Mouse (Mus musculus) kidney, adult 2 months (tissue): ENCODE measurements around the gene Wfdc13.

ENCODE experiments used
- CTCF ChIP-seq: fragments of 200-500 bp; conservative IDR thresholded peaks from 2 replicates; pipeline ENCODE4 v1.5.1; 2011; ENCODE audit warnings: low read depth, mild to moderate bottlenecking, control low read depth, low read length, moderate library complexity, mixed read lengths; ENCODE audit not compliant: insufficient read depth, insufficient read length
- POLR2A ChIP-seq: fragments of 200-500 bp; IDR thresholded peaks from one replicate; pipeline ENCODE4 v1.6.1; 2011; ENCODE audit warnings: low read depth, low read length, control low read depth

GRCm38 (mm10) chr2:164670938-164671337, 14.0 kb upstream of the Wfdc13 start:
- TF ChIP-seq CTCF (no peak), POLR2A (no peak)
